Mouse (Mus musculus): ENCODE results near the gene Prdm16. TPM values are rescaled to one million over a fixed set of nuclear protein-coding genes. Genes with fewer than 3 reads are reported as not detected.
A peak's percentile ranks its signal among the peaks of the same experiment; 100 is the strongest.

Prdm16 gene
- polyA plus RNA-seq, 1 experiment from 2014 or later = 22.1 TPM

DNA sequence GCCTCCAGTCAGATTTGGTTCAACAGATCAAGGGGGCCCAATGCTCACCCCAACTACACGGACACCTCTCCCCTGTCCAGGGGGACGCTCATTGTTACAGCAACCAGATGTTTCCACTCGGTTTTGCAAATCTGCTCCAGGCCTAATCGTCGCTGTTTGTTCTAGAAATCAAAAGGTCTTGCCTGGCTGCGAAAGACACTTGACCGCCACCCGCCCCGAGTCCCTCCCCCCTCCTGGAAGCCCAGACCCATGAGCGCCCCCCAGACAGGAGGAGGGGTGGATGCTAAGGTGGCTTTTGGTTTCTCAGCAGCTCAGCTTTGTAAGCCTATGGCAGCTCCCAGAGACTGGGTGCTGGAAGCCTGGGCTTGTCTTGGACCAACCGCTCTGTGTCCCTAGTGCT lies 68.7 kb downstream of the Prdm16 start:
- no peaks in the 10 kb centered on the region for H3K9me3 ChIP-seq (replicated peaks)
- H3K27me3 ChIP-seq = peaks cover 96% of the 10 kb centered on the region
- ATAC-seq (replicated peaks; ENCODE audit: low FRiP score) = no peak
- no peak overlapping the region for H3K9ac ChIP-seq
- no peak overlapping the region for H3K27ac ChIP-seq
- no peaks in the 10 kb centered on the region for H3K36me3 ChIP-seq
- WGBS = 23% methylated on average over 10 of the region's 11 CpGs
- H3K4me3 ChIP-seq (replicated peaks) = no peak overlapping the region
- peaks cover 46% of the 10 kb centered on the region for H3K4me1 ChIP-seq
- no peak overlapping the region for H3K4me2 ChIP-seq

DNA sequence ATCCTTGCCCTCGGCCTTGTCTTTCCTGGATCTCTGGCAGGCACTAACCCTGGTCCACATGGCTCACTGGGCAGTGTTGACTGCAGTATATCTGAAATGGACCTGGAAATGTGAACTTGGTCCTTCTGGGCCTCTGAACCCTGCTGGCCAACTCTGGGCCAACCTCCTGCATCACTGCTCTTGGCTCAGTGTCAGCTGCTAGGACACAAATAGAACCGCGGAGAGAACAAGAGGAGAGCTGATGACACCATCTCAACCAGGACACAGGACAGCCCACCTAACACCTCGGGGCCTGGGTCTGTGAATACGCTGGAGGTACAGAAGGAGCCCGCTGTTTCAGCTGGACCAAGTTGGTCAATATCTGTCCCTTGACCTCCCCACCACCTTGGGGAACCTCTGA lies 73.5 kb downstream of the Prdm16 start:
- H3K27me3 ChIP-seq = peaks cover 96% of the 10 kb centered on the region
- H3K36me3 ChIP-seq = no peaks in the 10 kb centered on the region
- H3K4me3 ChIP-seq (replicated peaks) = no peak overlapping the region
- WGBS = 84% methylated on average over 6 of the region's 6 CpGs
- H3K4me2 ChIP-seq = no peak overlapping the region
- no peak for ATAC-seq (replicated peaks; ENCODE audit: low FRiP score)
- H3K27ac ChIP-seq = no peak overlapping the region
- no peaks in the 10 kb centered on the region for H3K9me3 ChIP-seq (replicated peaks)
- no peak overlapping the region for H3K9ac ChIP-seq
- peaks cover 9% of the 10 kb centered on the region for H3K4me1 ChIP-seq

DNA sequence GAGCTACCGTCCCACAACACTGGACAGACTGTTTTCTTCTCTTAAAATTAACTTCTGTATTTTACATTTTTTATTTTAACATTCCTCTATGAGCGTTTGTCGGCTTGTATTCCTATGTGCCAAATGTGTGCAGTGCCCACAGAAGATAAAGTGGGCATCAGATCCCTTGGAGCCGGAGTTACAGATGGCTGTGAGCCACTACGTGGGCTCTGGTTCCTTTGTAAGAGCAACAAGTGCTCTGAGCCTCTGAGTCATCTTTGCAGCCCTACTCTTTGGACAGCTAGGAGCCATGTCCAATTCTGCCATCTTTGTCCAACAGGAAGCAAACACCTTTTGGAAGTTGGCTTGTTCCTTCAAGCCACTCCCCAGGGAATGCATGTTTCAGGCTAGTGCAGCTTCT lies 78.6 kb downstream of the Prdm16 start:
- H3K9ac ChIP-seq = no peak overlapping the region
- no peak for ATAC-seq (replicated peaks; ENCODE audit: low FRiP score)
- no peak overlapping the region for H3K4me3 ChIP-seq (replicated peaks)
- no peak overlapping the region for H3K27ac ChIP-seq
- H3K36me3 ChIP-seq = no peaks in the 10 kb centered on the region
- H3K27me3 ChIP-seq = peaks cover 98% of the 10 kb centered on the region
- no peak overlapping the region for H3K4me2 ChIP-seq
- 92% methylated on average over 5 of the region's 5 CpGs for WGBS
- H3K9me3 ChIP-seq (replicated peaks) = no peaks in the 10 kb centered on the region
- peaks cover 15% of the 10 kb centered on the region for H3K4me1 ChIP-seq

DNA sequence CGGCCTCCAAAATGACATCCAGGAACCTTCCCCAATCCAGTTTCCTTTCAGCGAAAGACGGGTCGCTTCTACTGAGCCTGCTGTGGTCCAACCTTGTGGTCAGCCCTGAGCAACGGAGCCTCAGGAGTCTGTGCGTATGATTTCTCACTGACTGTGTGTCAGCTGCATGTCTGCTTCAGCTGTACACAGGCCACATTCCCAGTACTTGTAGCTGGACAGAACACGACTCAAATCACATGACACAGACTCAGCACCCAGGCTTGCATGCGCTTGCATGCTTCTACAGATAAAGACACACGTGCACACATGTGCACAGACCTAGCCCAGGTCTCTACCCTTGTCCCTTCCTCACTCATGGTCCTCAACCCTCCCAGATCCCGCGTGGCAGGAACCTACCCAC lies 79.5 kb downstream of the Prdm16 start:
- Histone ChIP-seq H3K9me3 (replicated peaks) (no peaks in the 10 kb centered on the region), H3K4me1 (peaks cover 15% of the 10 kb centered on the region), H3K36me3 (no peaks in the 10 kb centered on the region), H3K9ac (no peak overlapping the region), H3K4me3 (replicated peaks) (no peak overlapping the region), H3K27me3 (peaks cover 98% of the 10 kb centered on the region), H3K4me2 (no peak overlapping the region), H3K27ac (no peak overlapping the region)
- 86% methylated on average over 11 of the region's 11 CpGs for WGBS
- ATAC-seq (replicated peaks; ENCODE audit: low FRiP score) = no peak

DNA sequence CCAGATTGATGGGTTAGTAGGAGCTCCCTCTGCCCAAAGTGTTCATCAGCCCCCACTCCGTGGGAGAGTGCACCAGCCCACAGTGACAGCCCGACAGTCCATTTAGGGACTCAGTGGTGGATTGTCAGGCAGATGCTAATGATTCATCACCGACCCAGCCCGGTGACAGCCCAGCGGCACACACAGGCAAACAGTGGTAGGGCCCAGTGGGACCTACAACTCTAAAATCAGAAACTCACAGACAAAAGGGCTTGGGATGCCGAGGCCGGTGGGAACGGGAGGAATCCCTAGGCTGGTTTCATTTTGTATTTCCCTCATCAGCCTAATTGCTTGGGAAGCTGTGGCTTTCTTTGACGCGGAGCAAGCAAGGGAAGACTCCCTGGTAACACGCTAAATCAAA lies 80.3 kb downstream of the Prdm16 start:
- Histone ChIP-seq H3K27me3 (peaks cover 98% of the 10 kb centered on the region), H3K9ac (no peak overlapping the region), H3K36me3 (no peaks in the 10 kb centered on the region), H3K9me3 (replicated peaks) (no peaks in the 10 kb centered on the region), H3K4me1 (peaks cover 15% of the 10 kb centered on the region), H3K4me3 (replicated peaks) (no peak overlapping the region), H3K27ac (no peak overlapping the region), H3K4me2 (no peak overlapping the region)
- ATAC-seq (replicated peaks; ENCODE audit: low FRiP score) = no peak
- 50% methylated on average over 11 of the region's 11 CpGs for WGBS

DNA sequence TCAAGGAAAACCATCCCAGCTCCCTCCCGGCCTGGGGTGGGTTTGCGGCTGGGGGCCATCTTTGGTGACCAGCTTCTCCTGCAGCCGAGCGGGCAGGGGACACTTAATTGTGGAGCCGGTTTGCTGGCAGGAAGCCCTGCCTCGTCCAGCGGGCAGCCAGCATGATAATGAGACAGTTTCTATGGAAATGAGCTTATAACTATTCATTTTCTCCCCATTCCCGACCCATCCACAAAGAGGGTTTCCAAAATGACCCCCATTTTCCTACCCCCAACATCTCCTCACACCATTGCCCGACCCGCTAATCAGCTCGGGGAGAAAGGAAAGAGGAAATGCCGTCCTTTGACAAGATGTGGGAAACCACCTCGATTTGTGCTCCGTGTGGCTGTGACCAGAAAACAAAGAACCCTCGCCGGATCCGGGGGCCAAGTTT lies 86.7 kb downstream of the Prdm16 start:
- Histone ChIP-seq H3K4me3 (replicated peaks) (no peak overlapping the region), H3K27ac (0 out of 2 replicates have a peak overlapping the region, but pooled peaks have one; percentile 2), H3K27me3 (peaks cover 99% of the 10 kb centered on the region), H3K36me3 (no peaks in the 10 kb centered on the region), H3K4me2 (peak overlapping the region; percentile 31), H3K9ac (no peak overlapping the region), H3K4me1 (peaks cover 57% of the 10 kb centered on the region), H3K9me3 (replicated peaks) (no peaks in the 10 kb centered on the region)
- ATAC-seq (replicated peaks; ENCODE audit: low FRiP score) = no peak
- WGBS = 29% methylated on average over 17 of the region's 17 CpGs

DNA sequence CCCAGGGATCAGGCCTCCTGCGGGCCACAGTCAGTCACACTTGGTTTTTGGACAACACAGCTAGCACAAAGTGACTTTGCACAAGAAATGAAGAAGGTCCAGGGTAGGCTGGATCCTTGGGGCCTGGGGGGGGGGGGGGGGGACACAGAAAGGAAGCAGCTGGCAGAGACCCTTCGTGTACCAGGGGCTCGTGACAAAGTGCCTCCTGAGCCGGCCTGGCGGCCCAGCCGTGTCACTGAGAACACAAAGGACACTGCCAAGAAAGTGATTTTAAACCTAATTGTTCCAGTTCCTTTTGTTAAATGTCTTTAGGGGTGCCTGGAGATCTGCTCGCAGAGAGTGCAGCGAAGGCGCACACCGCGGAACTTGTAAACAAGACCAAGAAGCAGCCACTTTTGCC lies 87.2 kb downstream of the Prdm16 start:
- Histone ChIP-seq H3K4me2 (peak overlapping the region; percentile 31), H3K27me3 (peaks cover 99% of the 10 kb centered on the region), H3K27ac (0 out of 2 replicates have a peak overlapping the region, but pooled peaks have one; percentile 2), H3K9me3 (replicated peaks) (no peaks in the 10 kb centered on the region), H3K36me3 (no peaks in the 10 kb centered on the region), H3K4me3 (replicated peaks) (no peak overlapping the region), H3K4me1 (peaks cover 56% of the 10 kb centered on the region), H3K9ac (no peak overlapping the region)
- no peak for ATAC-seq (replicated peaks; ENCODE audit: low FRiP score)
- 72% methylated on average over 11 of the region's 11 CpGs for WGBS

DNA sequence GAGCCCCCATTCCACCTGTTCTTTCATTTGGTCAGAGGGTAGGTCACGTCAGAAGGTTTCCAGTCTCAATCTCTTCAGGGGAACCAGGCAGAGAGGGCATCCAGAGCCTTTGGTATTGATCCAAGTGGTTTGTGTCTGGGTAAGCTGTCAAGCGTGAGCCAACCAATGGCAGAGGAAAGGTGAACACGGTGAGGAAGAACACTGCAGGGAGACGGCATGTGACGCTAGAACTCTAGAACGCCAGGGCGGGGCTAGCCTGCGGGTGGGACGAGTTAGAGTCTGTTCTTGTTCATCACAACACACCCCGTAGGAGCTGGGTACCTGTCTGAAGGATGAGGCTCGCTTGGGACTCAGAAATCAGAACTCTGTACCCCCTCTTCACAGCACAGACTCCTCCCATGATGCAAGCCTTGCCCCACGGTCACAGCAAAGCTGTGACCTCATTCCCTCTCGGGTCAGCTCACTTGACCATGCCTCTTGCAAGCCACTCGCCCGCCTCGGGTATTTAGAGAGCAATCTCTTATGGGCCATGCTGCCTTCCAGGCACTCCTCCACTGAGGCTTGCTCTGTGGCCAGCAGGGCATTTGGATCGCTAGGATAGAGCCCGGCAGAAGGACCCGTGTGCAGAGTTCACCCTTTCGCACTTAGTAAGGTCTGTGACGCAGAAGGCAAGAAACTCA lies 89.4 kb downstream of the Prdm16 start:
- H3K4me1 ChIP-seq = peaks cover 68% of the 10 kb centered on the region
- no peak for ATAC-seq (replicated peaks; ENCODE audit: low FRiP score)
- H3K36me3 ChIP-seq = no peaks in the 10 kb centered on the region
- WGBS = 64% methylated on average over 21 of the region's 21 CpGs
- no peak overlapping the region for H3K4me3 ChIP-seq (replicated peaks)
- H3K27me3 ChIP-seq = peaks cover 99% of the 10 kb centered on the region
- no peaks in the 10 kb centered on the region for H3K9me3 ChIP-seq (replicated peaks)
- H3K4me2 ChIP-seq = no peak overlapping the region
- no peak overlapping the region for H3K9ac ChIP-seq
- no peak overlapping the region for H3K27ac ChIP-seq

DNA sequence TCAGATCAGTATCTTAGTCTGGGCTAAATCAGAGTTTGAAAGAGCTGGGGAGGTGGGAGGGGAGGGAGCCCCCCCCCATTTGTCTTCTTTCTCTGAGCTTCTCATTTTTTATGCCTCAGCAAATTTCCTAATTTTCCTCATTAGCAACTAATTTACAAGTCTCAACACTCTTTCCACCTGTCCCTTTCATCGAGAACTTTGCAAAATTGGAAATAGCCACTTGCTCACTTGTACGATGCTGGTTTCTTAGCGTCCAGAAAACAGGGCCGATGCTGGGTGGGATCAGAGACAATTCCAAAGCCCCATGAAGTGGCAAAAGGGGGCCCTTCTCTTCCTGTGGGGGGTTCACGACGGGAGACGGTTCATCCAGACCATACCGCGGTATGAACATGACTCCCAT lies 91.4 kb downstream of the Prdm16 start:
- Histone ChIP-seq H3K9ac (no peak overlapping the region), H3K27ac (no peak overlapping the region), H3K4me3 (replicated peaks) (no peak overlapping the region), H3K9me3 (replicated peaks) (no peaks in the 10 kb centered on the region), H3K4me2 (no peak overlapping the region), H3K4me1 (peaks cover 83% of the 10 kb centered on the region), H3K36me3 (no peaks in the 10 kb centered on the region), H3K27me3 (peaks cover 99% of the 10 kb centered on the region)
- ATAC-seq (replicated peaks; ENCODE audit: low FRiP score) = no peak
- WGBS = 49% methylated on average over 9 of the region's 9 CpGs

DNA sequence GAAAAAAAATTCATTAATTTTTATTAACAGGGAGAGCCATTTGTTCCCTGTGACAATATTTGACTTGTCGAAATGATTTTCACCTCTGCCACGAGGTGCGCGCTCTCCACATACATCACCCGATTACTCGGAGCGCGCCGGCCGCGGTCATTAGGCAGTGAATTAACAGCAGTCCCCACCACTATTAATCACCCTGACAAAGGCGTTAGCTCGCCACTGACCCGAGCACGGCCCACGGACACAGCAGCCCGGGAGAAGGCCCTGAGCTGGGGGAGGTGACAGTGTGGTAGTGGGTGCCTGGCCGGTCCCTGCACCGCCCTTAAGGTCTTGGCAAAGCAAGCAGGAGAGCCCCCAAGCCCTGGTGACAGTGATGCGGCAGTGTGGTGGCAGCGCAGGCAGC lies 92.8 kb downstream of the Prdm16 start:
- Histone ChIP-seq H3K9me3 (replicated peaks) (no peaks in the 10 kb centered on the region), H3K27me3 (peaks cover 99% of the 10 kb centered on the region), H3K27ac (0 out of 2 replicates have a peak overlapping the region, but pooled peaks have one; percentile 2), H3K9ac (no peak overlapping the region), H3K4me3 (replicated peaks) (no peak overlapping the region), H3K4me1 (peaks cover 84% of the 10 kb centered on the region), H3K4me2 (peak overlapping the region; percentile 33), H3K36me3 (no peaks in the 10 kb centered on the region)
- 7% methylated on average over 21 of the region's 21 CpGs for WGBS
- peak; percentile 23; the same call in 1 of the 2 replicates for ATAC-seq (replicated peaks; ENCODE audit: low FRiP score)

DNA sequence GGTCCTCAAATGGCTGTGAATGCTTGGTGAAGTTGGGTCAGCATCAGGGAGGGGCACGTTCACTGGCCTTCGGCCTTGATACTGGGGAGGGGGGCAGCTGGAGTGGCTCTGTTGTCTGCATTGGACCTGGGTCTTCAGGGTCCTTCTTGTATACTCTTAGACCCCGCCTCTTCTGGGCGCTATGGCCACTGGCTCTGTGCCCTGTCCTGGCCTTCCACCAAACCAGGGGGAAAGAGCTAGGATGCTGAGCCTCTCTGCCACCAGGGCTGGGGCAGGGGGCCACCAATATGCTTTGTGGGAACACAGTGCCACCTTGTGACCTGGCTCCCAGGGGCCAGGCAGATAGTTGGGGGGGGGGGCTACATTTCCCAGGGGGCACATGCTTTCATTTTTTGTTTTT lies 93.5 kb downstream of the Prdm16 start:
- ATAC-seq (replicated peaks; ENCODE audit: low FRiP score) = no peak
- 0 out of 2 replicates have a peak overlapping the region, but pooled peaks have one; percentile 79 for H3K27ac ChIP-seq
- WGBS = 58% methylated on average over 4 of the region's 4 CpGs

DNA sequence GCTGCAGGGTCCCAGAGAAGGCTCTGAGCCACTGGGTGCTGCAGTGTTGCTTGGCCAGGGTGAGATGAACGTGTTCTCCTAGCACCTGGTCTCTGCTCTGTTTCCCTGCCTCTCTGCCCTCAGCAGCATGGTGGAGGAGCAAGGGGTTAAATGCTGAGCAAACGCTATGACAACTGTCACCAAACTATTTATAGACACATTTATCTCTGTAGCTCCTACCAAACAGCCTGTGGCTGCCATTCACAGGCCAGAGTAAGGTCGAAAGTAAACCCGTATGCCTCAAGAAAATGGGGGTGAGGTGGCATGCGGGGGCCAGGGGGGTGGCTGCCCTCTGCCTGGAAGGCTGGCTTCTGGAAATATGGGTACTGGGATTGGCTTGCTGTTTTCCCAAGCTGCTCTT lies 94.1 kb downstream of the Prdm16 start:
- Histone ChIP-seq H3K27me3 (peaks cover 93% of the 10 kb centered on the region), H3K4me2 (no peak overlapping the region), H3K9me3 (replicated peaks) (no peaks in the 10 kb centered on the region), H3K4me3 (replicated peaks) (no peak overlapping the region), H3K27ac (peak overlapping the region; percentile 79; the same call in 1 of the 2 replicates), H3K4me1 (peaks cover 78% of the 10 kb centered on the region), H3K9ac (no peak overlapping the region), H3K36me3 (no peaks in the 10 kb centered on the region)
- ATAC-seq (replicated peaks; ENCODE audit: low FRiP score) = no peak
- 30% methylated on average over 5 of the region's 5 CpGs for WGBS

More for the DNA sequence above, 93.5 kb downstream of the Prdm16 start:
- Histone ChIP-seq H3K4me3 (replicated peaks) (no peak overlapping the region), H3K9me3 (replicated peaks) (no peaks in the 10 kb centered on the region), H3K27me3 (peaks cover 99% of the 10 kb centered on the region), H3K36me3 (no peaks in the 10 kb centered on the region), H3K4me1 (peaks cover 80% of the 10 kb centered on the region), H3K4me2 (no peak overlapping the region), H3K9ac (no peak overlapping the region)

Measured in kidney, embryonic 15.5 days (tissue).